Mouse (Mus musculus): ENCODE results near the gene Serinc5. TPM values are rescaled to one million over a fixed set of nuclear protein-coding genes. Genes with fewer than 3 reads are reported as not detected.

The Serinc5 gene
- polyA plus RNA-seq, 1 experiment from 2014 or later, result 26.7 TPM

GRCm38 (mm10) chr13:92696491-92696939 lies 85.6 kb downstream of the Serinc5 start:
- Histone ChIP-seq H3K4me3 (no peak overlapping the region), H3K4me1 (no peaks in the 10 kb centered on the region), H3K27ac (no peak overlapping the region), H3K27me3 (replicated peaks) (no peaks in the 10 kb centered on the region), H3K9me3 (replicated peaks) (no peaks in the 10 kb centered on the region), H3K4me2 (no peak overlapping the region), H3K9ac (no peak overlapping the region), H3K36me3 (peaks cover 92% of the 10 kb centered on the region)
- 64% methylated on average over 5 of the region's 5 CpGs for WGBS (ENCODE audit: insufficient replicate concordance)
- no peak for ATAC-seq

DNA sequence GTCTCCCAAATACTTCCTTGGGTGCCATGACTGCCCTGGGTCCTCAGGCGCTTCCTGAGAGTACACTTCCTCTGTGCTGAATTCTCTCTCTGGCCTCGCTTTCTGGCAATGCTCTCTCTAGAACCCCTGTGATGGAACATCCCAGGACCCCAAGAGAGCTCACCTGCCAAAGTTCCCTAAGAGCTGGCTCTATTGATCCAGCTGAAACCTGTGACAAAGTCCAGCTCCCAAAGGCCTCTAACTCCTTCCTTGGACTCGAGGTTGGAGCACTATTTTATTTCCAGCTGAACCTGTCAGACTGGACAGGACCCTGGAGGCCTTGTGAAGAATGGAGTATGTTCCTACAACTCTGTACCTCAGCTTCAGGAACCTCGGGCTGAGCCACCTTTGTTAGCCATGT lies 86.2 kb downstream of the Serinc5 start:
- 65% methylated on average over 4 of the region's 4 CpGs for WGBS (ENCODE audit: insufficient replicate concordance)
- Histone ChIP-seq H3K36me3 (peaks cover 94% of the 10 kb centered on the region), H3K9ac (no peak overlapping the region), H3K27ac (no peak overlapping the region), H3K9me3 (replicated peaks) (no peaks in the 10 kb centered on the region), H3K4me2 (no peak overlapping the region), H3K4me1 (no peaks in the 10 kb centered on the region), H3K4me3 (no peak overlapping the region), H3K27me3 (replicated peaks) (no peaks in the 10 kb centered on the region)
- no peak for ATAC-seq

- Histone ChIP-seq H3K4me3 (no peak overlapping the region), H3K4me2 (no peak overlapping the region), H3K27me3 (replicated peaks) (no peaks in the 10 kb centered on the region), H3K4me1 (no peaks in the 10 kb centered on the region), H3K27ac (no peak overlapping the region), H3K9ac (no peak overlapping the region), H3K9me3 (replicated peaks) (no peaks in the 10 kb centered on the region), H3K36me3 (peaks cover 98% of the 10 kb centered on the region)
- WGBS (ENCODE audit: insufficient replicate concordance), result 88% methylated on average over 9 of the region's 9 CpGs
- no peak for ATAC-seq
Observed at GRCm38 (mm10) chr13:92698781-92699180, 87.9 kb downstream of the Serinc5 start.

DNA sequence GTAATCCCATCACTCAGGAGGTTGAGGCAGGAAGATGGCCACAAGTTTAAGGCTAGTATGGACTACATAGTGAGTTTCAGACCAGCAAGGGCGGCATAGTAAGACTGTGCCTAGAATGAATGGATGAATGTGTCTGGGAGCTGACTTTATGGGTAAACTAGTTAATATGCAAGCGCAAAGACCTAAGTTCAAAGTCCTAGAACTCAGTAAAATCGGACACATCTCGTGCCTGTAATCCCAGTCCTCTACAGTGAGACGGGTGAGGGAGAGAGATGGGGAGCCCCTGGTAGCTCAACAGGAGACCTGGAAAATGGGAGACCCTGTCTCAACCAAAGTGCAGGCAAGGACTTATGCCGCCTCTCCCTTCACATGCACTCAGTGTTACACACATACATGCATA lies 88.5 kb downstream of the Serinc5 start:
- H3K9ac ChIP-seq, result no peak overlapping the region
- no peak overlapping the region for H3K4me2 ChIP-seq
- H3K36me3 ChIP-seq, result peaks cover 97% of the 10 kb centered on the region
- no peak overlapping the region for H3K27ac ChIP-seq
- H3K4me3 ChIP-seq, result no peak overlapping the region
- no peak for ATAC-seq
- no peaks in the 10 kb centered on the region for H3K4me1 ChIP-seq
- 84% methylated on average over 6 of the region's 6 CpGs for WGBS (ENCODE audit: insufficient replicate concordance)
- H3K9me3 ChIP-seq (replicated peaks), result no peaks in the 10 kb centered on the region
- H3K27me3 ChIP-seq (replicated peaks), result no peaks in the 10 kb centered on the region

- Histone ChIP-seq H3K27me3 (replicated peaks) (no peaks in the 10 kb centered on the region), H3K4me2 (no peak overlapping the region), H3K9me3 (replicated peaks) (no peaks in the 10 kb centered on the region), H3K27ac (no peak overlapping the region), H3K4me1 (0 out of 2 replicates have a peak, but pooled peaks cover 6% of the 10 kb centered on the region), H3K4me3 (no peak overlapping the region), H3K9ac (no peak overlapping the region), H3K36me3 (peaks cover 98% of the 10 kb centered on the region)
- 81% methylated on average over 5 of the region's 5 CpGs for WGBS (ENCODE audit: insufficient replicate concordance)
- ATAC-seq, result no peak
Observed at GRCm38 (mm10) chr13:92702035-92702434, 91.1 kb downstream of the Serinc5 start.

GRCm38 (mm10) chr13:92703241-92704027 lies 92.5 kb downstream of the Serinc5 start:
- H3K27ac ChIP-seq, result no peak overlapping the region
- 80% methylated on average over 8 of the region's 8 CpGs for WGBS (ENCODE audit: insufficient replicate concordance)
- H3K27me3 ChIP-seq (replicated peaks), result no peaks in the 10 kb centered on the region
- H3K4me3 ChIP-seq, result no peak overlapping the region
- ATAC-seq, result no peak
- H3K36me3 ChIP-seq, result peaks cover 98% of the 10 kb centered on the region
- H3K9me3 ChIP-seq (replicated peaks), result no peaks in the 10 kb centered on the region
- H3K4me1 ChIP-seq, result 0 out of 2 replicates have a peak, but pooled peaks cover 6% of the 10 kb centered on the region
- no peak overlapping the region for H3K4me2 ChIP-seq
- H3K9ac ChIP-seq, result no peak overlapping the region

DNA sequence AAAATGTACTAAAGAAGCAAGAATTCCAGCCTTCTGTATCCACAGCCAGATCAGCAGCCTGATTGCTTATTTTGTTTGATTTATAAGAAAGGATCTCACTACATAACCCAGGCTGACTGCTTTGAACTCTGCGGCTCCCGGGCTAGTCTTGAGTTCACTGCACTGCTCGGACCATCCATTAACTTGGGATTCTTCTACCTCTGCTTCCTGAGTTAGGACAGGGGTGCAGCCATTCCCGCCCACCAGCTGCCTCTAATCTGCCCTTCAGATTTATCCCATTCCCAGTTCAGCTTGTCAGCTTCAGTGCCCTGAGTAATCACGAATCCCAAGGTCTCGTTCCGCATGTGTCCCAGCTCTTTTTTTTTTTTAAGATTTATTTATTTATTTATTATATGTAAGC lies 93.3 kb downstream of the Serinc5 start:
- Histone ChIP-seq H3K9me3 (replicated peaks) (no peaks in the 10 kb centered on the region), H3K9ac (no peak overlapping the region), H3K36me3 (peaks cover 98% of the 10 kb centered on the region), H3K4me1 (0 out of 2 replicates have a peak, but pooled peaks cover 6% of the 10 kb centered on the region), H3K4me2 (no peak overlapping the region), H3K27me3 (replicated peaks) (no peaks in the 10 kb centered on the region), H3K27ac (no peak overlapping the region), H3K4me3 (no peak overlapping the region)
- WGBS (ENCODE audit: insufficient replicate concordance), result 87% methylated on average over 7 of the region's 7 CpGs
- ATAC-seq, result no peak

- H3K4me2 ChIP-seq, result no peak overlapping the region
- H3K4me3 ChIP-seq, result no peak overlapping the region
- WGBS (ENCODE audit: insufficient replicate concordance), result 85% methylated on average over 7 of the region's 7 CpGs
- H3K27me3 ChIP-seq (replicated peaks), result no peaks in the 10 kb centered on the region
- no peak for ATAC-seq
- no peak overlapping the region for H3K9ac ChIP-seq
- peaks cover 98% of the 10 kb centered on the region for H3K36me3 ChIP-seq
- H3K9me3 ChIP-seq (replicated peaks), result no peaks in the 10 kb centered on the region
- H3K27ac ChIP-seq, result no peak overlapping the region
- H3K4me1 ChIP-seq, result 0 out of 2 replicates have a peak, but pooled peaks cover 11% of the 10 kb centered on the region
Observed at GRCm38 (mm10) chr13:92705016-92705535, 94.2 kb downstream of the Serinc5 start.

GRCm38 (mm10) chr13:92706342-92707061 lies 95.6 kb downstream of the Serinc5 start:
- ATAC-seq, result 0 out of 2 replicates have a peak, but pooled peaks have one; percentile 47
- Histone ChIP-seq H3K9ac (no peak overlapping the region), H3K9me3 (replicated peaks) (no peaks in the 10 kb centered on the region), H3K4me1 (0 out of 2 replicates have a peak, but pooled peaks cover 11% of the 10 kb centered on the region), H3K27ac (peak overlapping the region; percentile 43; the same call in 1 of the 2 replicates), H3K4me3 (no peak overlapping the region), H3K4me2 (no peak overlapping the region), H3K27me3 (replicated peaks) (no peaks in the 10 kb centered on the region), H3K36me3 (peaks cover 95% of the 10 kb centered on the region)
- WGBS (ENCODE audit: insufficient replicate concordance), result 84% methylated on average over 9 of the region's 9 CpGs

GRCm38 (mm10) chr13:92707941-92708340 lies 97.0 kb downstream of the Serinc5 start:
- WGBS (ENCODE audit: insufficient replicate concordance), result 71% methylated on average over 2 of the region's 2 CpGs
- Histone ChIP-seq H3K27me3 (replicated peaks) (no peaks in the 10 kb centered on the region), H3K9me3 (replicated peaks) (no peaks in the 10 kb centered on the region), H3K9ac (no peak overlapping the region), H3K4me2 (no peak overlapping the region), H3K4me3 (no peak overlapping the region), H3K36me3 (peaks cover 88% of the 10 kb centered on the region), H3K4me1 (peaks cover 23% of the 10 kb centered on the region; the same call in 1 of the 2 replicates), H3K27ac (no peak overlapping the region)
- ATAC-seq, result no peak

DNA sequence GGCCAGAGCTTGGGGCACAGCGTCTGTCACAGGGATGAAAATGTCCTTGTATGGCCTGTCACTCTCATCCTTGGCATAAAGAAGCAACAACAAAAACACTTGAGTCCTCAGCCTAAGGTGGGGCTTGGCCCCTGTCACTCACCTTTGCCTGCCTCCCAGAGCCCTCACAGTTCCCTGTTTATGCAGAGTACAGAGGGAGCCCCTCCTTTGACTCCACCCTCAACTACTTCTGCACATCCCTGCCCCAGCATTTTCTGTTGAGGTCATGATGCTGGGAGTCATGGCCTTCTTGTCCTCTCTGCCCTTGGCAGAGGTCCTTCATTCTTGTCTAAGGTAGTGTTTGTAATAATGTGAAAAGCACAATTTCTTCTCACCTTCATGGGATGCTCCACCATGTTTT lies 97.6 kb downstream of the Serinc5 start:
- H3K27ac ChIP-seq, result no peak overlapping the region
- no peak overlapping the region for H3K9ac ChIP-seq
- H3K4me3 ChIP-seq, result no peak overlapping the region
- H3K4me2 ChIP-seq, result no peak overlapping the region
- ATAC-seq, result no peak
- H3K36me3 ChIP-seq, result peaks cover 83% of the 10 kb centered on the region
- no peaks in the 10 kb centered on the region for H3K27me3 ChIP-seq (replicated peaks)
- peaks cover 25% of the 10 kb centered on the region; the same call in 1 of the 2 replicates for H3K4me1 ChIP-seq
- 75% methylated on average over 1 of the region's 1 CpGs for WGBS (ENCODE audit: insufficient replicate concordance)
- H3K9me3 ChIP-seq (replicated peaks), result no peaks in the 10 kb centered on the region

DNA sequence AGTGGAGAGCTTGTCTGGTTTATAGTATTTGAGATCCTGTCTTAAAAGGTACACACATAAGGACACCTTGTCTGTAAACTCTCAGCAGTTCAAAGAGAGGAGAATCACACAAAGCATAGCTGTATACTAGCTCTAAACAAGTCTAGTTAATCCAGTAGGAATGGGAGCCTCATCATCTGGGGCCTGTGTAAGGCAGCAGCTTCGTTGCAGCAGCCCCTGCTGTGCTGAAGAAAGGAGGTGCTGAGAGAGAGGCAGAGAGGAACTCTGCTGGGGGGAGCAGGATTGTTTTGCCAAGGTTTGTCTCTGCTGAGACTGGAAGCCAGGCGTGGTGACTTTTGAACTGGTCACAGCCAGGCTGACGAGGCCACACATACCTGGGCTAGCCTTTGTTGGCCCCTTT lies 98.6 kb downstream of the Serinc5 start:
- Histone ChIP-seq H3K9me3 (replicated peaks) (no peaks in the 10 kb centered on the region), H3K9ac (no peak overlapping the region), H3K4me1 (peaks cover 25% of the 10 kb centered on the region; the same call in 1 of the 2 replicates), H3K27ac (no peak overlapping the region), H3K4me3 (no peak overlapping the region), H3K36me3 (peaks cover 76% of the 10 kb centered on the region), H3K27me3 (replicated peaks) (no peaks in the 10 kb centered on the region), H3K4me2 (no peak overlapping the region)
- WGBS (ENCODE audit: insufficient replicate concordance), result 61% methylated on average over 3 of the region's 3 CpGs
- no peak for ATAC-seq
